Mouse (Mus musculus): ENCODE measurements at regions not wholly inside any gene's neighbourhood (a gene's known extent, or its start where the extent isn't known, plus 50 kb on each side); places are given as distances from the start of the nearest gene placed in this dataset.

DNA sequence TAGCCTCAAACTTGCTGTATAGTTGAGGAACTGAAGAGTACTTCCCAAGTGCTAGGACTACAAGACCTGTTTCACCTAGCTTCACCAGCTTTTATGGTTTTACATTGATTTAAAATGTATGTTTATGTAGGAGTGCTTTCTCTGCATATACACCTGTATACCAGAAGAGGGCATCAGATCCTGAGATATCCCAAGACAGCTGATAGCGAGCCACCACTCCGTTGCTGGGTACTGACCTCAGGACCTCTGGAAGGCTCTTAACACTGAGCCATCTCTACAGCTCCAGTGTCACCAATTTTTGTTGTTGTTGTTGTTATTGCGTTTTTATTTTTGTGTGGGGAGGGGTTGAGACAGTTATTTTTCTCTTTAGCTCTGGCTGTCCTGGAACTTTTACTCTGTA lies 55.9 kb upstream of the Ddx3x start:
- Histone ChIP-seq H3K27ac (no peak overlapping the region), H3K4me1 (replicated peaks; ENCODE audit: control insufficient read depth in 2 of 2, insufficient read depth in 2 of 2, low read length in 1 of 2) (no peaks in the 10 kb centered on the region; a peak in 1 of 4 replicates), H3K9me3 (ENCODE audit: control insufficient read depth, low read length) (no peaks in the 10 kb centered on the region), H3K9ac (replicated peaks) (no peak overlapping the region), H3K27me3 (ENCODE audit: control insufficient read depth, insufficient read depth, low read length) (no peaks in the 10 kb centered on the region), H3K4me3 (ENCODE audit: insufficient read depth in 1 of 2, low read depth in 2 of 2, low read length in 2 of 2) (no peak overlapping the region), H3K4me2 (ENCODE audit: low read depth) (no peak overlapping the region), H3K36me3 (replicated peaks; ENCODE audit: control insufficient read depth, insufficient read depth, low read depth) (no peaks in the 10 kb centered on the region)
- ATAC-seq (ENCODE audit: insufficient read depth) (peak; percentile 35; the same call in 1 of the 2 replicates), DNase-seq (ENCODE audit: low read depth in 3 of 3, low spot score in 3 of 3) (no peak)
- 5% methylated on average over 3 of the region's 3 CpGs for WGBS (ENCODE audit: insufficient replicate concordance)
- TF ChIP-seq EP300 (IDR thresholded peaks at IDR 0.05; ENCODE audit: low read depth) (no peak), CTCF (IDR thresholded peaks at IDR 0.05; ENCODE audit: low read depth) (peak; percentile 55)

DNA sequence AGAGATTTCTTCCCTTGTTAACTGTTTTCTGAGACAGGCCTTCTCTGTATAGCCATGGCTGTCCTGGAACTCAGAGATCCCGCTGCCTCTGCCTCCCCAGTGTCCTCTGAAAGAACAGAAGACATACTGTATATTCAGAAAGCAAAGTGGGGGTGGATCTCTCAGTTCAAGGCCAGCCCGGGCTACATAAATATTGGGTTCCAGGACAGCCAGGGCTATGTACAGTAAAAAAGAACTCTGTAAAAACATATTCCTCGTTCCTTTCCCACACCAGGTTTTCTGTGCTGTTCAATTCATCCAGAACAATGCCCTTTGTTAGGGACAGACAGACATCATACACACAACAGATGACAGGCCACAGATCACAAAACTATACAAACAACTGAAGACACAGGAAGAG lies 54.3 kb upstream of the Ddx3x start:
- Histone ChIP-seq H3K27me3 (ENCODE audit: control insufficient read depth, insufficient read depth, low read length) (no peaks in the 10 kb centered on the region), H3K9ac (replicated peaks) (no peak overlapping the region), H3K4me3 (ENCODE audit: insufficient read depth in 1 of 2, low read depth in 2 of 2, low read length in 2 of 2) (no peak overlapping the region), H3K4me2 (ENCODE audit: low read depth) (no peak overlapping the region), H3K9me3 (ENCODE audit: control insufficient read depth, low read length) (no peaks in the 10 kb centered on the region), H3K36me3 (replicated peaks; ENCODE audit: control insufficient read depth, insufficient read depth, low read depth) (no peaks in the 10 kb centered on the region), H3K4me1 (replicated peaks; ENCODE audit: control insufficient read depth in 2 of 2, insufficient read depth in 2 of 2, low read length in 1 of 2) (peaks cover 0 to 3% of the 10 kb centered on the region in 2 experiments; a peak in 2 of 4 replicates), H3K27ac (no peak overlapping the region)
- 62% methylated on average over 3 of the region's 3 CpGs for WGBS (ENCODE audit: insufficient replicate concordance)
- TF ChIP-seq CTCF (IDR thresholded peaks at IDR 0.05; ENCODE audit: low read depth): no peak
- TF ChIP-seq EP300 (IDR thresholded peaks at IDR 0.05; ENCODE audit: low read depth): no peak
- DNase-seq (ENCODE audit: low read depth in 3 of 3, low spot score in 3 of 3) (no peak), ATAC-seq (ENCODE audit: insufficient read depth) (no peak)

DNA sequence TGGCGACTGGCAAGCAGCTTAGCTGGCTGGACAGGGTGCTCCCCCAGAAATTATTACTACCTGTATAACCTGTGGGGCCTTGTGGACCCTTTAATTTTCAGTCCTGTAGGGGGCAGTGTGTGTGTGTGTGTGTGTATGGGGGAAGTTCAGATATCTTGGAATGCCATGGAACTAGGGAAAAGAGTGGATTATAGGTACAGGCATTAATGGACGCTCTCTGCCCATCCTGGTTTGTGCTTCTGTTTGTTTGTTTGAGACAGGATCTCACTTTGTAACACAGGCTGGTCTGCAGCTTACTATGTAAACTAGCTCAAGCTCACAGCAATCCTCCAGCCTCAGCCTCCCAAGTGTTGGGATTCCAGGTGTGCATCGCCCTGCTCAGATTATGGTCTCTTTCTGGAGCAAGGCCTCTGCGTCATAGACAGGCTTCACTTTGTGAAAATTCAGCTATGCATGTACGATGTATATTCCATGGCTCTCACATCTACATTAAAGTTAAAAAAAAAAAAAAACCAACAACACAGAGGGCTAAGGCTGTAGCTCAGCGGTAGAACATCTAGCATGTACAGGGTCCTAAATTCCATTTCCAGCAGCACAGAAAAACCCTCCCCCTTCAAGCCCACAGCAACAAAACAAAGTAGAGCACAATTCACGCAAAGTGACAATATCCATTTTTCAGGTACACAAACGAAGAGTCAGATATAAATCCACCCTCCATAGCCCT lies 50.7 kb upstream of the Ddx3x start:
- Histone ChIP-seq H3K27ac (peak overlapping the region; percentile 79), H3K4me1 (replicated peaks; ENCODE audit: control insufficient read depth in 2 of 2, insufficient read depth in 2 of 2, low read length in 1 of 2) (peaks cover 0 to 11% of the 10 kb centered on the region in 2 experiments; a peak in 2 of 4 replicates), H3K9me3 (ENCODE audit: control insufficient read depth, low read length) (no peaks in the 10 kb centered on the region), H3K36me3 (replicated peaks; ENCODE audit: control insufficient read depth, insufficient read depth, low read depth) (no peaks in the 10 kb centered on the region), H3K4me3 (ENCODE audit: insufficient read depth in 1 of 2, low read depth in 2 of 2, low read length in 2 of 2) (peak overlapping the region; percentile 53 to 80), H3K4me2 (ENCODE audit: low read depth) (peak overlapping the region; percentile 73), H3K27me3 (ENCODE audit: control insufficient read depth, insufficient read depth, low read length) (no peaks in the 10 kb centered on the region), H3K9ac (replicated peaks) (peak overlapping the region; percentile 63)
- no peak for TF ChIP-seq EP300 (IDR thresholded peaks at IDR 0.05; ENCODE audit: low read depth)
- TF ChIP-seq CTCF (IDR thresholded peaks at IDR 0.05; ENCODE audit: low read depth): peak; percentile 73
- DNase-seq (ENCODE audit: low read depth in 3 of 3, low spot score in 3 of 3) (peak in 1 of 3 experiments; percentile 39), ATAC-seq (ENCODE audit: insufficient read depth) (peak; percentile 32; the same call in 1 of the 2 replicates)
- 14% methylated on average over 8 of the region's 8 CpGs for WGBS (ENCODE audit: insufficient replicate concordance)

DNA sequence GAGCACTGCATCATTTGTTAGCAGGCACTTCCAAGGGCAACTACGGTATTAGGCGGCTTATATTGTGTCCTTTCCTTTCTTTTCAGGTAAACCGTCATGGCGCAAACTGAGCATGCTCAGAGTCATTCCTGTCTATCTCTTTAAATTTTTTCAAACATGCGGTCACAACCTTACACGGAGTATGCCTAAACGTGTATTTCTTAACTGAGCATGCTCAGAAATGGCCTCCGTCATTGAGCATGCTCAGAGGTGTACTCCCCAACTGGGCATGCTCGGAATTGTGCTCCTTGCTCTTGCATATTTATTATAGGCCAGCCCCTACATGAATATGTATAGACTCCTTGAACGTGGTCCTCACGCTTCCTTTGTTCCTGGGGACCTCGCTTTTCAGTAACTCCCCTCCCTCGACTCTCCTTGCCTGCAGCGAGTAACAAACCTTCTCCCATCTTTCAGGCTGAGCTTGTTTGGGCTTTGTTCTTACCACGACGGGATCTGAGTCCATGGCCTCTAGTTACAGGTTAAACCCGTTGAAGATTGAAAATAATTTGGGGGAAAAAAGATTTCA lies 50.1 kb upstream of the Ddx3x start:
- peak; percentile 95 for ATAC-seq (ENCODE audit: insufficient read depth)
- peak overlapping the region; percentile 73 for H3K4me2 ChIP-seq (ENCODE audit: low read depth)
- H3K4me1 ChIP-seq (replicated peaks; ENCODE audit: control insufficient read depth in 2 of 2, insufficient read depth in 2 of 2, low read length in 1 of 2): peaks cover 0 to 15% of the 10 kb centered on the region in 2 experiments; a peak in 2 of 4 replicates
- whole genome bisulfite sequencing (ENCODE audit: insufficient replicate concordance): 5% methylated on average over 17 of the region's 17 CpGs
- peak overlapping the region; percentile 53 to 80 for H3K4me3 ChIP-seq (ENCODE audit: insufficient read depth in 1 of 2, low read depth in 2 of 2, low read length in 2 of 2)
- H3K27ac ChIP-seq: peak overlapping the region; percentile 79
- no peaks in the 10 kb centered on the region for H3K36me3 ChIP-seq (replicated peaks; ENCODE audit: control insufficient read depth, insufficient read depth, low read depth)
- TF ChIP-seq CTCF (IDR thresholded peaks at IDR 0.05; ENCODE audit: low read depth) (0 out of 2 replicates have a peak, but pooled peaks have one; percentile 12), EP300 (IDR thresholded peaks at IDR 0.05; ENCODE audit: low read depth) (no peak)
- H3K27me3 ChIP-seq (ENCODE audit: control insufficient read depth, insufficient read depth, low read length): no peaks in the 10 kb centered on the region
- H3K9ac ChIP-seq (replicated peaks): peak overlapping the region; percentile 63
- DNase-seq (ENCODE audit: low read depth in 3 of 3, low spot score in 3 of 3): peak; percentile 76 to 78 (median 78)
- H3K9me3 ChIP-seq (ENCODE audit: control insufficient read depth, low read length): no peaks in the 10 kb centered on the region

Measured in liver, embryonic 14.5 days (tissue).